Mouse (Mus musculus) forebrain, postnatal 0 days (tissue): ENCODE results near the gene Olfr1054. TPM values are rescaled to one million over a fixed set of nuclear protein-coding genes. Genes with fewer than 3 reads are reported as not detected.
A peak's percentile ranks its signal among the peaks of the same experiment; 100 is the strongest.
"Not testable (repeated sequence)": the region's sequence is repeated elsewhere in the genome, so short reads cannot be mapped to it uniquely, and the experiment has no call there.

Experiments used
- ATAC-seq: fragments of 200-750 bp; cut with Nextera tagmentation; 2 replicates; pipeline ENCODE4 v1.8.0; 2017; ENCODE audit warnings: mild to moderate bottlenecking, moderate library complexity
- DNase-seq: peaks from one replicate; pipeline ENCODE4 v3.0.0-alpha.2; 2015
- H3K27ac ChIP-seq: fragments of 300-500 bp; sonication (generic); 2 replicates; pipeline ENCODE4 v1.5.1; 2014; ENCODE audit warnings: low read depth, mild to moderate bottlenecking, antibody characterized with exemption, low read length, moderate library complexity, mixed read lengths
- H3K27me3 ChIP-seq: fragments of 300-500 bp; sonication (generic); 2 replicates; pipeline ENCODE4 v1.6.1; 2014; ENCODE audit warnings: mild to moderate bottlenecking, low read length, mixed read lengths; ENCODE audit not compliant: insufficient read depth
- H3K36me3 ChIP-seq: fragments of 300-500 bp; sonication (generic); 2 replicates; pipeline ENCODE4 v1.6.1; 2014; ENCODE audit warnings: mild to moderate bottlenecking, moderate library complexity; ENCODE audit not compliant: insufficient read depth
- H3K4me1 ChIP-seq: fragments of 300-500 bp; sonication (generic); 2 replicates; pipeline ENCODE4 v1.6.1; 2014; ENCODE audit warnings: antibody characterized with exemption; ENCODE audit not compliant: insufficient read depth
- H3K4me2 ChIP-seq: fragments of 300-500 bp; sonication (generic); 2 replicates; pipeline ENCODE4 v1.6.1; 2014; ENCODE audit warnings: low read depth, mild to moderate bottlenecking, moderate library complexity
- H3K4me3 ChIP-seq: fragments of 300-500 bp; sonication (generic); 2 replicates; pipeline ENCODE4 v1.5.1; 2014; ENCODE audit warnings: low read depth, low read length, mixed read lengths
- H3K9ac ChIP-seq: fragments of 300-500 bp; sonication (generic); 2 replicates; pipeline ENCODE4 v1.6.1; 2014; ENCODE audit warnings: mild to moderate bottlenecking
- H3K9me3 ChIP-seq: fragments of 300-500 bp; sonication (generic); 2 replicates; pipeline ENCODE4 v1.6.1; 2016; ENCODE audit warnings: low read length
- CTCF ChIP-seq: sonication (generic); IDR thresholded peaks from 2 replicates; pipeline ENCODE4 v1.5.1; 2016; ENCODE audit warnings: antibody characterized with exemption, control low read depth, low read depth
- WGBS: fragments of 180-500 bp; shearing (Covaris S2); extraction: QIAGEN DNeasy Blood & Tissue Kit; methylation state at CpG from one replicate; pipeline ENCODE4 v1.1.7; 2014; 5-methylcytosine and 5-hydroxymethylcytosine counted together
- polyA plus RNA-seq: library from polyadenylated mRNA; unstranded; fragments of >200 nt; fragmentation: Nextera tagmentation; extraction: Ambion mirVana; gene quantifications from 2 replicates; pipeline ENCODE4 v1.2.1, GENCODE M21; 2015
- total RNA-seq: library from RNA; depleted of rRNA; stranded (reverse); fragments of >200 nt; gene quantifications from 2 replicates; pipeline ENCODE4 v1.2.3, GENCODE M21; 2014; rRNA removed

The Olfr1054 gene
- total RNA-seq (not detected in 2 replicates), polyA plus RNA-seq (not detected in 2 replicates)

DNA sequence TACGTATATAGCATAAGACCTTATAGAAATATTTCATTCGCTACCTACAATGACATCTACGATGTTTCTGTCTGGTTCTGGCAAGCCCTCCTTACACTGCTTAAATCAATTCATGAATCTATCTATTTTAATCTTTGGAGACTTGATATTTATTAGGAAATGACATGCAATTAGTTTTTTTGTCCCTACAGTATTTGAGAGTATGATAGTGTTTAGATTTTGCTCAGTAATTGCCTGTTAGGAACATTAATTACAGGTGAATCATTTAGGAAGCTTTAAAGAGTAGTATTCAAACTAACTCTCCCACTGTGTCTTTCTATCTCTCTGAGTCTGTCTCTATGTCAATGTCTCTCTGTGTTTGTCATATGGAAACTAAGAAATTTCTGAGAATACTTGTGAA, at the start of gene Olfr1054:
TSS of gene Olfr1054 (minus strand) at position 101 of the 400 bp plus-strand sequence.
- Histone ChIP-seq H3K9me3 (no peaks in the 10 kb centered on the region), H3K9ac (no peak within 1 kb of the TSS), H3K4me3 (no peak within 1 kb of the TSS), H3K4me2 (no peak within 1 kb of the TSS), H3K27ac (no peak within 1 kb of the TSS), H3K4me1 (no peaks in the 10 kb centered on the region), H3K36me3 (no peaks in the 10 kb centered on the region), H3K27me3 (no peaks in the 10 kb centered on the region)
- 87% methylated on average over 3 of the region's 3 CpGs for WGBS
- DNase-seq (no peak), ATAC-seq (no peak)
- no peak for TF ChIP-seq CTCF

DNA sequence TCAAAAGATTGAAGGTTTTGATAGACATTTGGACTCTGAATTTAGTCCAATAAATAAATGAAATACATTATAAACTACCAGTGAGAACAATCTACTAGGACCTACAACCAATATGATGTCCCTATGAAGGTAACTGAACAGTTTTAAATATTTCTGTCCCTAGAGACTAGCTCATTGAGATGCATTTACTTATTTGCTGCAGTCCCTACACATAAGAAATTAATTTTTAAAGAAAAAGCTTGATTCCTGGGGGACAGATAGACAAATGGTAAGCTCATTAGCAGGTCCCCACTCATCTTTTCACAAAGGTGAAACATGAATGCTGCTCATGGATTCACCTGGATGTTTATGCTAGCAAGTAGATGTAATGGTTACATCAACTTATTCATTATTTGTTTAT, 43.1 kb upstream of the Olfr1054 start, which contains the start of gene Olfr1057:
TSS of gene Olfr1057 (minus strand) at position 101 of the 400 bp plus-strand sequence.
- Histone ChIP-seq H3K4me3 (no peak within 1 kb of the TSS), H3K4me2 (no peak within 1 kb of the TSS), H3K27me3 (no peaks in the 10 kb centered on the region), H3K36me3 (no peaks in the 10 kb centered on the region), H3K4me1 (no peaks in the 10 kb centered on the region), H3K27ac (no peak within 1 kb of the TSS), H3K9me3 (no peaks in the 10 kb centered on the region), H3K9ac (no peak within 1 kb of the TSS)
- no peak for ATAC-seq
- no peak for TF ChIP-seq CTCF
- no peak for DNase-seq

DNA sequence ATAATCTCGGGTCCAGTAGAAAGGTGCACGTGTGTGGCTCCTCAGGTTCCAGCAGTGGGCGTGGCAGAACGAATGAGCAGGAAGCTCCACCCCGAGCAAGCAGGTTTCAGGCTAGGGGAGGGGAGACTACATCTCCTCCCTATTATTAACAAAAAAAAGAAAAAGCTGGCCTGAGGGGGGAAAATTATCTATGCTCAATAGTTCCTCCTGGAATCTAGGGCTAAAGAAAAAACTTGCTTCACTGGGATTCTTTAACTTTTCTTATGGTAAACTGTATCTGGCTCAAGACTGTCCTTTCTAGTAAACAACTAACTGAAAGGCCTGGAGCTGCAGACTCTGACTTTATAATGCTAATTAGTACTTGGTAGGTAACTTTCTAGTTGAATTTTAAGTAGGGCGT, 31.1 kb upstream of the Olfr1054 start:
- not testable (repeated sequence) for H3K27ac ChIP-seq, DNase-seq, H3K4me2 ChIP-seq, H3K9me3 ChIP-seq, H3K9ac ChIP-seq, H3K4me3 ChIP-seq, H3K4me1 ChIP-seq, ATAC-seq, H3K36me3 ChIP-seq, H3K27me3 ChIP-seq
- no CpG with 5 or more reads among the region's 6 CpGs for WGBS

DNA sequence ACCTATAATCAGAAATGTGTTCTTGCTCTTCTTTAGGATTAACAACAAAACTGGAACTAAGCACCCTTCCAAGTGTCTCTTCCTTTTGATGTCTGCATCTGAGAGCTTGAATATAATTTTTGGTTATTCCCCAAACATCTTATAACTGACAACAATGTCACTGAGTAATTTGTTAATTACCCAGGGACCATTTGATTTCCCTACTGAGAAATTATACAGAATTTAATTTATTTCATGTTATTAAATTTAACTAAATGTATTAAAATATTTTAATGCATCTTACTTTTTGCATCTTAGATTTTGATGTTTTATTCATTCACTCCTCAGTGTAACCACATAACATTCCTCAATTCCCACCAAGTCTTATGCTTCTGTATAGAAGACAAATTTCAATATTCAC, 27.1 kb upstream of the Olfr1054 start, which contains the start of gene Olfr1056:
TSS of gene Olfr1056 (minus strand) at position 101 of the 400 bp plus-strand sequence.
- H3K4me2 ChIP-seq = no peak within 1 kb of the TSS
- TF ChIP-seq CTCF = no peak
- DNase-seq (no peak), ATAC-seq (no peak)
- H3K9me3 ChIP-seq = no peaks in the 10 kb centered on the region
- H3K27ac ChIP-seq = no peak within 1 kb of the TSS
- H3K4me3 ChIP-seq = no peak within 1 kb of the TSS
- H3K36me3 ChIP-seq = no peaks in the 10 kb centered on the region
- H3K9ac ChIP-seq = no peak within 1 kb of the TSS
- H3K27me3 ChIP-seq = no peaks in the 10 kb centered on the region
- H3K4me1 ChIP-seq = no peaks in the 10 kb centered on the region

DNA sequence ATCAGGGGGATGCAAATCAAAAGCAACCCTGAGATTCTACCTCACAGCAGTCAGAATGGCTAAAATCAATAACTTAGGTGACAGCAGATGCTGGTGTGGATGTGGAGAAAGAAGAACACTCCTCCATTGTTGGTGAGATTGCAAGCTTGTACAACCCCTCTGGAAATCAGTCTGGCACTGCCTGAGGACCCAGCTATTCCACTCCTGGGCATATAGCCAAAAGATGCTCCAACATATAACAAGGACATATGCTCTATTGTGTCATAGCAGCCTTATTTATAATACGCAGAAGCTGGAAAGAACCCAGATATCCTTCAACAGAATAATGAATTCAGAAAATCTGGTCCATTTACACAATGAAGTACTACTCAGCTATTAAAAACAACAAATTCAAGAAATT, 16.5 kb upstream of the Olfr1054 start:
- H3K4me2 ChIP-seq, H3K9ac ChIP-seq, H3K4me3 ChIP-seq, H3K27ac ChIP-seq, ATAC-seq, H3K9me3 ChIP-seq, H3K4me1 ChIP-seq, H3K36me3 ChIP-seq, H3K27me3 ChIP-seq: not testable (repeated sequence)
- DNase-seq = peak; percentile 4
- WGBS = 65% methylated on average over 1 of the region's 1 CpGs

DNA sequence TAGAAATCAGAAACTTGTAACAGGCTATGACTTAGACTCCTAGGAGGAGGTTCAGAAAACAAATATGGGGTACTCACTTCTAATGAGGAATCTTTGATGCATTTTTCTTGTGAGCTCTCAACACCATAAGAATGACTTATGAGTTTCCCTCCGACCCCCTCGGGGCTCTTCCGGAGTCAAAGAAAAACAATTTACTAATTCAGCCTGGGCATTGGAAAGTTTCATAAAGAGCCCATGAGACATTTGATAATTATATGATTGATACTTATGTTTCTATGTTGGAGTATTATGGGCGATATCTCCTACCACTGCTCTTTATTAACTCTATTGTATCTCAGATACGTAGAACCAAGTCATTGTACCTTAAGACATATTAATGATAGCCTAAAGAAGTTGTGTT, 15.0 kb upstream of the Olfr1054 start, which contains the start of gene Olfr1055:
TSS of gene Olfr1055 (minus strand) at position 101 of the 400 bp plus-strand sequence.
- H3K36me3 ChIP-seq = no peaks in the 10 kb centered on the region
- H3K4me3 ChIP-seq = no peak within 1 kb of the TSS
- no peaks in the 10 kb centered on the region for H3K9me3 ChIP-seq
- H3K4me2 ChIP-seq = no peak within 1 kb of the TSS
- 96% methylated on average over 5 of the region's 5 CpGs for WGBS
- no peak for TF ChIP-seq CTCF
- H3K27ac ChIP-seq = no peak within 1 kb of the TSS
- DNase-seq (no peak), ATAC-seq (no peak)
- no peak within 1 kb of the TSS for H3K9ac ChIP-seq
- no peaks in the 10 kb centered on the region for H3K27me3 ChIP-seq
- no peaks in the 10 kb centered on the region for H3K4me1 ChIP-seq

DNA sequence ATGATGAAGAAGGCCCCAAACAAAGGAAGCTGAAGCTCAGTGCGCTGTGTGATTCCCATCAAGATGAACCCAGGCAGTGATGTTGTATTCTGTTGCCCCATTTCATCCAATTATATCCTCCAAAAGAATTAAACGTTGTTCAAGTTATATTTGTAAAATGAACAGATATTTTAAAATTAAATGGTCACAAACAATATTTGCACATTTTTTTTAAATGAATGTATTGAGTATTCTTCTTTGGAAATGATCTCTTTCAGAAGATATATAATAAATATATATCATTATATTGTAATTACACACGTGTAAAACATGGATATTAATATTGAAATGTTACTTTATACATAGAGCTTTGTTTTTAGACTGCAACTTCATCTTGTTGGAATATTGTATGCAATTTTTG, 20.0 kb downstream of the Olfr1054 start, which contains the start of gene Olfr1053:
TSS of gene Olfr1053 (minus strand) at position 101 of the 400 bp plus-strand sequence.
- ATAC-seq = no peak
- no peak for TF ChIP-seq CTCF

More for the DNA sequence above, 20.0 kb downstream of the Olfr1054 start, which contains the start of gene Olfr1053:
- Histone ChIP-seq H3K9ac (no peak within 1 kb of the TSS), H3K9me3 (no peaks in the 10 kb centered on the region), H3K4me2 (no peak within 1 kb of the TSS), H3K27me3 (no peaks in the 10 kb centered on the region), H3K4me1 (no peaks in the 10 kb centered on the region), H3K36me3 (no peaks in the 10 kb centered on the region), H3K4me3 (no peak within 1 kb of the TSS), H3K27ac (no peak within 1 kb of the TSS)
- 64% methylated on average over 3 of the region's 3 CpGs for WGBS
- DNase-seq = no peak
